Mouse (Mus musculus) heart, postnatal 0 days (tissue): ENCODE results near the gene Tbr1.

Source experiments
- CTCF ChIP-seq: IDR thresholded peaks from 2 replicates; pipeline ENCODE4 v1.5.1; 2016; ENCODE audit warnings: antibody characterized with exemption, control low read depth, low read depth
- EP300 ChIP-seq: IDR thresholded peaks from 2 replicates; pipeline ENCODE4 v1.6.1; 2016; ENCODE audit warnings: antibody characterized with exemption, low read depth

DNA sequence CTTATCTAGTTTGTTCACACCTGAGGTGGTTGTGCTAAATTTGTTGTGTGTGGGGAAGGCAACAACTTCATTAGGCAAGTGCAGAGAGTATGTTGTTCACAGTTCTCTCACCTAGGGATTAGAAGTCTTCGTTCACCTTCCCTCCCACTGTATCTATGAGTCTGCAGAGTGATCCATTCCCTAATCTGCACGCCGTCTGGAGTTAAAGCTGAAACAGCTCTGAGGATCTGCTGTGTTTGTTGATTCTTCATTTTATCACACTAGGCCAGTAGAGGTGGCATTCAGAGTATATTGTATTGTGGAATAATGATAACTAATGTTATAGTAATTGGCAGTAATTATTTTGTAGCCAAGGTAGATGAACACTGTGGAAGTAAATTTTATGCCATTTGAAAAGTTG, 42.7 kb upstream of the Tbr1 start:
- no peak for TF ChIP-seq CTCF
- TF ChIP-seq EP300, result no peak
